Mouse (Mus musculus) bone marrow macrophage, adult 2 months (primary cell): ENCODE data around the gene Gle1. TPM values are rescaled to one million over a fixed set of nuclear protein-coding genes. Genes with fewer than 3 reads are reported as not detected.

Source experiments
- H3K27ac ChIP-seq: 2 replicates; pipeline ENCODE4 v1.5.1; 2012; ENCODE audit warnings: low read depth, low read length; ENCODE audit not compliant: insufficient read depth
- H3K4me1 ChIP-seq: 2 replicates; pipeline ENCODE4 v1.6.1; 2012; ENCODE audit warnings: low read length; ENCODE audit not compliant: control insufficient read depth, insufficient read depth
- H3K4me3 ChIP-seq: 2 replicates; pipeline ENCODE4 v1.5.1; 2012; ENCODE audit warnings: mild to moderate bottlenecking, low read length, moderate library complexity; ENCODE audit not compliant: insufficient read depth
- CTCF ChIP-seq: IDR thresholded peaks from 2 replicates; pipeline ENCODE4 v1.5.1; 2012; ENCODE audit warnings: low read depth, mild to moderate bottlenecking, low read length, moderate library complexity
- POLR2A ChIP-seq: IDR thresholded peaks from 2 replicates; pipeline ENCODE4 v1.6.1; 2012; ENCODE audit warnings: mild to moderate bottlenecking, low read depth, low read length, borderline replicate concordance
- polyA plus RNA-seq: library from polyadenylated mRNA; stranded (reverse); fragments of >200 nt; gene quantifications from 2 replicates; pipeline ENCODE4 v1.2.4, GENCODE M21; 2012; ENCODE audit not compliant: missing spikeins, insufficient read depth, insufficient read length

Gene Gle1
- polyA plus RNA-seq, 1 experiment, result 19.0 TPM

DNA sequence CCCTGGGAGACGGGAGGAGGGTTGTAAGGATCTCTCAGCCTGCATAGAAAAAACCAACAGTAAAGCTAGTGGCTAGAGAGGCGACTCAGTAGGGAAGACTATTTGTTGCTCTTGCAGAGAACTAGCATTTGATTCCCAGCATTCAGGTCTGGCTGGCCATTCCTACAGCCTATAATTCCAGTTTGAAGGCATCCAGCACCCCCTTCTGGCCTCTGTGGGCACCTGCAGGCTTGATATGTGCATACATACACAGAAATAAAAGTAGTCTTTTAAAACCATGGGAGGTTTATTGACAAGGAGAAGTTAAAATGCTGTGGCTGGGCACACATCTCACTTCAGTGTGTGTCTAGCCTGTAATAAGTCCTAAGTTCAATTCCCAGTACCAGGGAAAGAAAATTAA lies 25.2 kb upstream of the Gle1 start:
- H3K4me3 ChIP-seq, result no peak overlapping the region
- no peak overlapping the region for H3K27ac ChIP-seq
- no peaks in the 10 kb centered on the region for H3K4me1 ChIP-seq
- TF ChIP-seq POLR2A (no peak), CTCF (peak; percentile 30; the same call in 1 of the 2 replicates)

GRCm38 (mm10) chr2:29917621-29918020 lies 17.6 kb upstream of the Gle1 start:
- no peak overlapping the region for H3K27ac ChIP-seq
- no peaks in the 10 kb centered on the region for H3K4me1 ChIP-seq
- H3K4me3 ChIP-seq, result no peak overlapping the region
- TF ChIP-seq CTCF (no peak), POLR2A (no peak)

DNA sequence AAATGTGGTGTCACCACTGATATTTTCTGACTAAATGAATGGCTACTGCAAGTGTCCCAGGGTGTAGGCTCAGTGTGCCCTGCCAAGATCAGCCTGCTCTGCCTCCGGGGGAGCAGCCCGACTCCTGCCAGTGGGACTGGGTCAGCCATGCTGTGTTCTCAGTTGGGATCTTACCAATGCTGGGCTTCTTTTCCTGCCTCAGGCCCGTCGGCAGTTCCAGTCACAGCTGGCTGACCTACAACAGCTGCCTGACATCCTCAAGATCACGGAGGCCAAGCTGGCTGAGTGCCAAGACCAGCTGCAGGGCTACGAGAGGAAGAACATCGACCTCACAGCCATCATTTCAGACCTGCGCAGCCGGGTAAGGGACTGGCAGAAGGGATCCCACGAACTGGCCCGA lies 13.2 kb upstream of the Gle1 start:
- TF ChIP-seq POLR2A (no peak), CTCF (no peak)
- Histone ChIP-seq H3K4me1 (no peaks in the 10 kb centered on the region), H3K4me3 (no peak overlapping the region), H3K27ac (no peak overlapping the region)

DNA sequence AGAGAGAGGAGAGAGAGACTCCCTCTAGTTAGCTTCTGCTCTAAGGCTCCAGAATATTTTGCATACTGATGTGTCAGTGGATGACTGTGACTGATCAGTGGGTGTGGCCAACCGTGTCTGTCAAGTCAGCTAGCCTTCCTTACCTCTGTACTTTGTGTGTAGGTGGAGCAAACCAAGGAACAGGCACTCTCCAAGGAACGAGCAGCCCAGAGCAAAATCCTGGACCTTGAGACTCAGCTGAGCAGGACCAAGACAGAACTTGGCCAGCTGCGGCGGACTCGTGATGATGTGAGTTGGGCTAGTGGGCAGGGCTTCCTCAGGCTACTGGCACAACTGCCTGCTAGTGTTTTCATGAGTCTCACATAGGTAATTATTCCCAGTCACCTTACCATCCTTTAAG lies 8.7 kb upstream of the Gle1 start:
- no peak overlapping the region for H3K4me3 ChIP-seq
- H3K27ac ChIP-seq, result no peak overlapping the region
- no peaks in the 10 kb centered on the region for H3K4me1 ChIP-seq
- TF ChIP-seq POLR2A (no peak), CTCF (no peak)

GRCm38 (mm10) chr2:29930506-29930905 lies 4.7 kb upstream of the Gle1 start:
- TF ChIP-seq CTCF (no peak), POLR2A (no peak)

GRCm38 (mm10) chr2:29931194-29931593 lies 4.0 kb upstream of the Gle1 start:
- TF ChIP-seq CTCF, result no peak
- no peak for TF ChIP-seq POLR2A
- no peak overlapping the region for H3K27ac ChIP-seq
- peaks cover 4% of the 10 kb centered on the region for H3K4me1 ChIP-seq
- no peak overlapping the region for H3K4me3 ChIP-seq

More at GRCm38 (mm10) chr2:29930506-29930905, 4.7 kb upstream of the Gle1 start:
- no peaks in the 10 kb centered on the region for H3K4me1 ChIP-seq
- no peak overlapping the region for H3K27ac ChIP-seq
- H3K4me3 ChIP-seq, result no peak overlapping the region

GRCm38 (mm10) chr2:29940073-29940472 lies 4.8 kb downstream of the Gle1 start:
- H3K4me1 ChIP-seq, result peaks cover 5% of the 10 kb centered on the region
- TF ChIP-seq CTCF, result no peak
- TF ChIP-seq POLR2A, result no peak
- no peak overlapping the region for H3K4me3 ChIP-seq
- no peak overlapping the region for H3K27ac ChIP-seq

DNA sequence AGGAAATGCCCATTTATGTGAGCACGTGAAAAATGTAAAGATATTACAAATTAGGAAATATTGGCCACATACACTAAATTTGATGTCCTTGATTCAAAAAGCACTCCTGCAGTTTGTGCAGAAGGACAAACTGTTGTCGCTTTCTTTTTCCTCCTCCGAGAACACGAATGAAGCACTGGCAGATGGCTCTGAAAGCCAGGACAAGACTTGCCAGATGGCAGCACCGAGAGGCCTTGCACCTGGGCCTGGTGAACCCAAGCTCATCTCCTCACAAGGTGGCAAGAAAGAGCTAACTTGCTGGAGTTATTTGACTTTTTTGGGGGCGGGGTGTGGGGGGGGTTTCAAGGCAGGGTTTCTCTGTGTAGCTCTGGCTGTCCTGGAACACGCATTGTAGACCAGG lies 5.6 kb downstream of the Gle1 start:
- H3K4me3 ChIP-seq, result no peak overlapping the region
- no peak overlapping the region for H3K27ac ChIP-seq
- TF ChIP-seq CTCF, result no peak
- TF ChIP-seq POLR2A, result no peak
- peaks cover 5% of the 10 kb centered on the region for H3K4me1 ChIP-seq

DNA sequence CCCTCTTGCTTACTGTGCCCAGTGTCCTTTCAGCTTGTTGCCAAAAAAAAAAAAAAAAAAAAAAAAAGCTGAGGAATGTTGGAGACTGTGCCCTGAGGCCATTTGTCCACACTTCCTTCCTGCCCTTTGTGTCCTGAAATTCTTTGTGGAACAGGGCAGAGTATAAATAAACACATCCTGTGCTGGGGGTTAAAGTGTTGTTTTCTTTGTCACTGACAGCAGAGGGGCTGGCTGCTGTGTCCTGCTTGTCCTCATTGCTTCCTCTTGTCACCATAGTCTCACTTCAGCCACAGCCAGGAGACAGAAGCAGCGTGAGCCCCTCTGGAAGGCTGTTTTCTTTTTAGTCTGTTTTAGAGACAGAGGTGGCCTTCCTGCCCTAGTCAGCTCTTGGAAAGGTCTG lies 9.5 kb downstream of the Gle1 start:
- H3K4me3 ChIP-seq, result no peak overlapping the region
- H3K4me1 ChIP-seq, result peaks cover 5% of the 10 kb centered on the region; the same call in 1 of the 2 replicates
- H3K27ac ChIP-seq, result no peak overlapping the region
- TF ChIP-seq POLR2A, result no peak
- no peak for TF ChIP-seq CTCF

DNA sequence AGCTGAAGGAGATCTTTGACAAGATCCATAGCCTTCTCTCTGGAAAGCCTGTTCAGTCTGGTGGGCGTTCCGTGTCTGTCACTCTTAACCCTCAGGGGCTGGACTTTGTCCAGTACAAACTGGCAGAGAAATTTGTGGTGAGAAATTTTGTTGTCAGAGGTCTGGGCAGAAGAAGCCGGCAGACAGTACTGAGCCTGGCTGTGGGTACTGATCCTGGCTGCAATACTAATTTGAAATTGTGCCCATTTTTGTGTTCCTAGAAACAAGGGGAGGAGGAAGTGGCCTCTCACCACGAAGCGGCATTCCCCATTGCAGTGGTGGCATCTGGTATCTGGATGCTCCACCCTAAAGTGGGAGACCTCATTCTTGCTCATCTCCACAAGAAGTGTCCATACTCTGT lies 13.7 kb downstream of the Gle1 start:
- no peak for TF ChIP-seq CTCF
- TF ChIP-seq POLR2A, result no peak
- Histone ChIP-seq H3K4me1 (peaks cover 5% of the 10 kb centered on the region; the same call in 1 of the 2 replicates), H3K27ac (no peak overlapping the region), H3K4me3 (no peak overlapping the region)

GRCm38 (mm10) chr2:29961246-29961645 lies 26.0 kb downstream of the Gle1 start:
- Histone ChIP-seq H3K4me1 (peaks cover 13% of the 10 kb centered on the region), H3K27ac (no peak overlapping the region), H3K4me3 (no peak overlapping the region)
- no peak for TF ChIP-seq POLR2A
- no peak for TF ChIP-seq CTCF
